Mouse (Mus musculus) left cerebral cortex, adult 11 months (tissue): ENCODE data around the gene Vac14.

Experiments
- DNase-seq: peaks from one replicate; pipeline ENCODE4 v3.0.0; 2022; ENCODE audit warnings: low spot score

Vac14 gene

DNA sequence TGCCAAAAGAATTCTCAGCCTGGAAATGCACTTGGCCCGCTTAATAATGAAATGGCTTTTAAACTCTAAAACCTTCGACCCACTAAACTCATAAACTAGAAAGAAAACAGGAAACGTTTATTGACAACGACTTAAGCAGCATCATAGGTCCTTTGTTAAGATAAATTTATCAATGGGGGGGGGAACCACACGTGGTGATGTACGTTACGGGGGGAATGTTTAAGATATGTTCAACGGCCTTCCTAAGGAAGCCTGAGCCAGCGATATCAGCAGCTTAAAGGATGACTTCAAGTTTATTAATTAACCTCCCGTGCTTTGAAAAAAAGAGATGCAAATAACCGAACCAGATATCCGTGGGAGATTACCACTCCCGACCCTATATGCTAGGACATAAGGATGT is 131.9 kb downstream of the Vac14 start:
- no peak for DNase-seq

DNA sequence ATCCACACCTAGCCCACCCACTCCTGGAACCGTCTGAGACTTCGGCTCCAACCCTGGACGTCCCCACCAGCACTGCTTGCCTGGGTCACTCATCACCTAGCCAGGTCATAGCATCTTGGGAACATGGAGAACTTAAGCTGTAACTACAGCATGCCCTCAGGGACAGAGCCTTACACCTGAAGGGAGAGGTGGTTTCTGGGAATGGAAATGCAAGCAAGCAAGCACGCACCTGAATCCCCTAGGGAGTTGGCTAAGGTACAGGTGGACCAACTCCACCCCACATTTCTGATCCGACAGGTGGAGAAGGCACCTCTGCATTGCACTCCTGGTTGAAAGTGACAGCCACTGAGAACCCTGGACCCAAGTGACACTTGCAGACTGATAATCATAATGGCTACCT is 133.1 kb downstream of the Vac14 start:
- DNase-seq, result no peak

DNA sequence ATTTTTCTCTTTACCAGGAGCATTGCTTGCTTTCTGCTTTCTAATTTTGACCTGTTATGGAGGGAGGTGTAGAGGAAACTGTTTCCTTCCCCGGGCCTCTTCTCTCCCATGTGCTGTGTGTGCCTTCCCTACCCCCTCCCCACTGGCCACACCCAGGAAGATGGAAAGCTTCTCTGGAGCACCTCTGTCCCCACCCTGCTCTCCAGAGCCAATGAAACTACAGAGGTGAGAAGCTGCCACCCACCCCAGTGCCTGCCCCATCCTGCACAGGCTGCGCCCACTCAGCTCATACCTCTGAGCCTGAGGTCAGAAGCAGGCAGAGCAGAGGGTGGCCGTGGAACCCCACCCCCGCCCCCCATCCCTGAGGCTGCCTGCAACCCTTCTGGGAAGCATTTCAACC is 136.3 kb downstream of the Vac14 start:
- peak; percentile 55 for DNase-seq

DNA sequence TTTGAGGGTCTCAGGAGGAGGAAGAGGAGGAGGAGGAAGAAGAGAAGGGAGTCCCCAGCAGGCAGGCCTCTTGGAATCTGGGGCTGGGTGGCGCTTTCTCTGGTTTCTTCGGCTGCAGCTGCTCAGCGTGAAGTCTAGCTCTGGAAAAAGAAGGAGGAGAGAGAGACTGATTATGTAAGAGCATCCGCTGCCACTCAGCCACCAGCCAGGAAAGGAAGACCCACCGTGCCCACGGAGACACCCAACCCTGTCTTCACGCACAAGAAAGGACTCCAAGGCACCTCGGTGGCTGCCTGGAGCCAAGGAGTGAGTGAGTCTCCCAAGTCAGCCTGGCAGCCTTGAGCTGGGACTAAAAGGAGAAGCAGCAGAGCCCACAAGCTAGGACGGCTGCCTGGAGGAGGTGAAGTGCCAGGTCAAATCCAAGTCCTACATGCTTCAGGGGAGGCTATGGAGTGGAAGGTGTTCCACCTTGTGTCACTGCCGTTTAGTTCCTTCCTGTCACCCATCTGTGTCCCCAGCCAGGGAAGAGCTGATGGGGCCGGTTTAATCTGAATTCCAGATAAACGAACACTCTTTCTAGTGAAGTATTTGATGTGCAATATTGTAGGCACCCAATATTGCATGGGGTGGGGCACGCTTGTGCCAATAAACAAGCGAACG is 137.3 kb downstream of the Vac14 start:
- peak; percentile 53 for DNase-seq

DNA sequence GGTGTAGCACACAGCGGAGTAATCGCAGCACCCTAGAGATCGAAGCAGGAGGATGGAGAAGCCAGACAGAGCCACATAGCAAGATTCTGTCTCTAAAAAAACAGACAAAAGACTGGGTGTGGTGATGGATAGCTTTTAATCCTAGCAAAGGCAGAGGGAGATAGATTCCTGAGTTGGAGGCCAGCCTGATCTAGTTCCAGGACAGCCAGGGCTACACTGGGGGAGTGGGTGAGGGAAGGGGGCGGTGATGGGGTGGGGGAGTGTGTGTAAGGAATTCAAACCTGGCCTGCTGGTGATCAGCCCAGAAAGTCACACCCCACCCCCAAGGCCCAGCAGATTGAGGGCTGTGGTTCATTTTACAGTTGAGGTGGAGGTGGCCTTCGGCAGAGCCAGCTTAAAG is 137.8 kb downstream of the Vac14 start:
- no peak for DNase-seq

DNA sequence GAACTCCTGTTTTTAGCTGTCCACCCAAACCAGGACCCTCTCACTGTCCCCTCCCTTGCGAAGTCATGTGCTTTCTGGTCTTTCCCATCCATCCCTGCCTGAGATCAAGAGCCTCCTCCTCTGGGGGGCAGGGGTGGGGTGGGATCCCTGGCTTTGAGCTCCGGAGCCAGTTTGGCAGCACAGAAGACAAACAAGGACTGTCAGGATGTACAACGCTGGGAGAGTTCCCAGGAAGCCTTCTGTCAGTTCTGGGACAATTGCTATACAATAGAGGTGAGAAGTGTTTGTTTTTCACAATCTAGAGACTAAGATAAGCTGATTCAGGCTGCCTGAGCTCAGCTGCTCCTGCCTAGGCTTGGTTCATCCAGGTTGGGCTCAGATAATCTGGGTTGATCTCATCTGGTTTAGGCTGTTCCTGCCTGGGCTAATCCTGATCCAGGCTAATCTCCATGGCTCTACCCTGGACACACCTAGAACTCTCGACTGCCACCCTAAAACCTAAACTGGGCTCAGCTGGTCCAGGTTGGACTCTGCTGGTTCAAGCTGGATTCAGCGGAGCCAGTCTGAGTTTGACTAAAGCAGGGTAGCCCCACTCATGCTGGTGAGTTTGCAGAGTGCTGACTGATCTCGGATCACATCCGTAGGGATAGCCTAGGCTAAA is 142.0 kb downstream of the Vac14 start:
- DNase-seq, result no peak

DNA sequence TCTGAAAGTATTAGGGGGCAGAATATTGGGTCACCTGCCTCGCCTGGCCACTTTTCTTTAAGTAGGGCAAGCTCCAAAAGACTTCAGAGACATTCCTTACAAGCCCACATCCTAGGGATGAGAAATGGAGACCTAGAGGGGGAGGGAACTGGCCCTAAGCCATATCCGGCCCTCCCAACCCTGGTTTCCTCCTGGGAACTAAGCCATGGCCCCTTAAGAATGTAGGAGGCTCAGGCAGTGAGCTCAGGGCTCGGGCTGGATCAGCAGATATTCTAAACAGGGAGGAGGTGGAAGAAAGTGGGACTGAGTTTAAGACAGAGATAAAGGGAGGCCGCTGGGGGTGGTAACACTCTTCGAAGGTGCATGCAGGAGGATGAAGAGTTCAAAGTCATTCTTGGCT is 142.8 kb downstream of the Vac14 start:
- no peak for DNase-seq

DNA sequence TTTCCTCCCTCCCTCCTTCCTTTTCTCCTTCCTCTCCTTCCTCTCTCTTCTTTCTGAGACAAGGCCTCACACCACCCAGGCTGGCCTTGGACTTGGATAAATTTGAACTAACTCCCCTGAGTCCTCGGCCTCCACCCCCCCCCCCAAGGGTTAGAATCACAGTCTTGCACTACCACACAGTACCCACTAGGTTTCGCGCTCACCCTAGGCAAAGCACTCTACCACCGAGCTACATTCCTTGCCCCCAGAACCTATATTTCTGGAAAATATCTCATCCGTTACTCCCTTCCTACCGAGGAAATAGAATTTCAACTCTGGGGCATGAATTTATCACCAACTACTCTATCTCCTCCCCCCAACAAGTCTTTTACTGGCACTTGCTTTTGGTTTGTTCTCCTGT is 143.6 kb downstream of the Vac14 start:
- DNase-seq, result no peak

DNA sequence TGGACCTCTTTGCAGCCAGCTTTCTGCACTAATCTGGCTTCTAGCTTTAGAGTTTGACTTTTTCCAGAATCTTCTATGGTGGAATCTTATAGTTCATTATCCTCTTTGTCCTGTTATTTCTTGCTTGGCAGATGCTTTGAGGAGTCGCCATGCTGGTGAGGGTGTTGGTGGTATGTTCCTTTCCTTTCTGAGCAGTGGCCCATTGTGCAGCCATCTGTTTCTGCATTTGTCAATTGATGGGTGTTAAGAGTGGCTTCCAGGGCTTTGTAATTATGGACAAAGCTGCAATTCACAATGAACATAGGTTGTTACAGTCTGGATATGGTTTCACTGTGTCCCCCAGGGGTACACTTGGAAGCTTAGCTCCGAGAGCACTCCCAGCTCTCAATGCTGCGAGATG is 146.3 kb downstream of the Vac14 start:
- DNase-seq, result no peak

DNA sequence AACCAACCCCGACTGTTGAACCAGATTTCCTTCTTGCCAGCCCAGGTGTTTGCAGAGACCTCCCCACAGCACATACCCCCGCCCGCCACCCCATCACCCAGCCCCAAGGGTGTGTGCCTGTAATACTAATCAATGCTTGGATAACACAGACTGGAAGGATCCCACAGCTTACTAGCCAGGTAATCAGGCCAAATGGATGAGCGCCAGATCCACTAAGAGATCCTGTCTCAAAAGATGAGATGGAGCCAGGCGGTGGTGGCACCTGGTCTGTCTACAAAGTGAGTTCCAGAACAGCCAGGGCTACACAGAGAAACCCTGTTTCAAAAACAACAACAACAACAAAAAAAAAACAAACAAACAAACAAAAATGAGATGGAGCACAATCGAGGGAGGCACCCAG is 148.9 kb downstream of the Vac14 start:
- DNase-seq, result no peak
